8 mouse cellular contexts compared by ENCODE assay signal in genomic region chr10:80509412-80510272, GRCm38 (mm10). TPM values are rescaled to one million over a fixed set of nuclear protein-coding genes. Genes with fewer than 3 reads are reported as not detected.
A peak's percentile ranks its signal among the peaks of the same experiment; 100 is the strongest.
DNase-seq lines count a peak whose midpoint lies in the region; ATAC-seq lines count a peak whose summit lies in the region.

No protein-coding gene starts in this region.

- no peaks in the 10 kb centered on the region for H3K36me3 ChIP-seq in megakaryocyte, embryonic 14.5 days (replicated peaks; ENCODE audit: low read length)

- peaks cover 82% of the 10 kb centered on the region for H3K27me3 ChIP-seq in megakaryocyte, embryonic 14.5 days (replicated peaks)

- H3K4me1 ChIP-seq in megakaryocyte, embryonic 14.5 days = peaks cover 34% of the 10 kb centered on the region

- peak; percentile 85 for ATAC-seq in common myeloid progenitor, adult 5-6 weeks (replicated peaks; ENCODE audit: low read depth, poor library complexity, severe bottlenecking)

- H3K4me3 ChIP-seq in megakaryocyte, embryonic 14.5 days (replicated peaks) = peak overlapping the region; percentile 91

- H3K9me3 ChIP-seq in megakaryocyte, embryonic 14.5 days = peaks cover 9% of the 10 kb centered on the region

- DNase-seq in T-cell, adult 2 months (ENCODE audit: low spot score) = peak; percentile 84
- DNase-seq in gastrocnemius, postnatal 10 days = peak; percentile 87
- DNase-seq in induced T-regulatory cell, adult 2 months (ENCODE audit: low read depth) = peak; percentile 92
- peak; percentile 35 to 51 for DNase-seq in left cerebral cortex, adult 8-10 months (ENCODE audit: low spot score in 2 of 2)
- peak; percentile 76 to 81 for DNase-seq in right cerebral cortex, adult 2 months (ENCODE audit: low spot score in 2 of 2)
- DNase-seq in urinary bladder, postnatal 10 days (ENCODE audit: low spot score) = peak; percentile 43

RNA-seq across cellular contexts. Expression of gene Onecut3, which starts 15.0 kb away (rescaled TPM):
- not detected in 2 replicates for total RNA-seq in common myeloid progenitor, adult 5-6 weeks (2017)
- not detected for total RNA-seq in gastrocnemius, postnatal 10 days (2021)
- total RNA-seq in left cerebral cortex, adult 8-10 months (2022) = not detected
- not detected in 2 replicates for polyA plus RNA-seq in megakaryocyte, embryonic 14.5 days (2012; ENCODE audit: insufficient read depth, low replicate concordance)

RNA-seq across cellular contexts. Expression of gene Atp8b3, which starts 29.3 kb away (rescaled TPM):
- not detected in 2 replicates for total RNA-seq in common myeloid progenitor, adult 5-6 weeks (2017)
- not detected for total RNA-seq in gastrocnemius, postnatal 10 days (2021)
- total RNA-seq in left cerebral cortex, adult 8-10 months (2022) = under 1 TPM in 3 of 4 experiments, not detected in 1; 0.08 to 0.21 (median 0.18) TPM
- polyA plus RNA-seq in megakaryocyte, embryonic 14.5 days (2012; ENCODE audit: insufficient read depth, low replicate concordance) = 0.49 TPM in 1 of 2 replicates, not detected in the other

RNA-seq across cellular contexts. Expression of gene Rexo1, which starts 51.7 kb away (rescaled TPM):
- 12.3 and 19.2 TPM in 2 replicates for total RNA-seq in common myeloid progenitor, adult 5-6 weeks (2017)
- 10 to 100 TPM; 13.1 to 16.7 TPM for total RNA-seq in gastrocnemius, postnatal 10 days (2021)
- 10 to 100 TPM; 40.7 to 46.6 (median 44.7) TPM for total RNA-seq in left cerebral cortex, adult 8-10 months (2022)
- 81.2 and 149 TPM in 2 replicates for polyA plus RNA-seq in megakaryocyte, embryonic 14.5 days (2012; ENCODE audit: insufficient read depth, low replicate concordance)

Comparison
In these comparisons a context has a peak if more than half of its experiments do, and no peak if none do; other contexts are left out.
1. Peak in every context shown above with its lines: DNase-seq, ATAC-seq and H3K4me3 ChIP-seq.